Mouse (Mus musculus): Measurements from ENCODE around the gene Col18a1. TPM values are rescaled to one million over a fixed set of nuclear protein-coding genes. Genes with fewer than 3 reads are reported as not detected.

Col18a1 gene
- polyA plus RNA-seq, 1 experiment from 2014 or later, result 122 TPM

DNA sequence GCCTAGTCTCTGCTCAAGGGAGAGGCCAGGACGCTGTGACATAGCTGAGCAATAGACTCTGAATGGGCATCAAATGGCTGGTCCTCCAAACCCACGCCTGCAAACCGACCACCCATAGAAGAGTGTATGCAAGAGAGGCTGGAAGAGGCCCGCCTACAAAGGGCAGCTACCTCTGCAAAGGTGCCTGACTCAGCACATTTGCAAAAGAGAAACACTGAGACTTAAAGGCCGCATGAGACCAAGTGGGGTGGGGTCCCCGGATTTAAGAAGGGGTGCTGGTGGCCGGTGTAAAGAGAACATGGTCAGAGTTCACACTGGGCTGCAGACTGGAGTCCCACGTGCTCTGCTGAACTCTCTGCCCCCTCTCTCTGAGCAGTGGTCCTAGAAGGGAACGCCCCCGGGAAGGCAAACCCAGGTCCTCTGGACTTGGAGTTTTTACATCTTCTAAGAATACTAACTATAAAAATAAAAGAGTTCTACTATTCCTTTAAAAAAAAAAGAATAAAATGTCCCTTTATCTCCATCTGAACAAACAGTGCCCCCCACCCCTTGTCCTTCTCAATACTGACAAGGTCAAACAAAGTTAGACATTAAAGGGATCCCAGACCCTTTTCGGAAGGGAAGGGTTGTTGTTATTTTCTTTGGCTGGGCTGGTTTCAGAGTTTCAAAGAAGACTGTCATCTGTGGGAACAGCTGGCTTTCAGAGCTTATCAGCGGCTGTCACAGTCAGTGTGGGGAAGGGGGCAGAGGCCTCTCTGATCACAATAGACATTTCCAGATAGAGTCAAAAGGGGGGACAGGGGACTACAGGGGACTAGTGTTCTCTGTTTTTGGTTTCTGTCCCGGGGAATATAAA, 32.2 kb downstream of the Col18a1 start:
- no peaks in the 10 kb centered on the region for H3K27me3 ChIP-seq
- H3K36me3 ChIP-seq, result 0 out of 2 replicates have a peak, but pooled peaks cover 3% of the 10 kb centered on the region
- H3K9ac ChIP-seq, result no peak overlapping the region
- no peak overlapping the region for H3K4me2 ChIP-seq (replicated peaks)
- ATAC-seq (ENCODE audit: insufficient number of reproducible peaks, insufficient read depth, low FRiP score, low TSS enrichment), result no peak
- H3K4me3 ChIP-seq, result no peak overlapping the region
- no peak overlapping the region; the same call in 1 of the 2 replicates for H3K27ac ChIP-seq
- H3K4me1 ChIP-seq, result peaks cover 41% of the 10 kb centered on the region
- WGBS, result 58% methylated on average over 13 of the region's 13 CpGs
- no peaks in the 10 kb centered on the region for H3K9me3 ChIP-seq

DNA sequence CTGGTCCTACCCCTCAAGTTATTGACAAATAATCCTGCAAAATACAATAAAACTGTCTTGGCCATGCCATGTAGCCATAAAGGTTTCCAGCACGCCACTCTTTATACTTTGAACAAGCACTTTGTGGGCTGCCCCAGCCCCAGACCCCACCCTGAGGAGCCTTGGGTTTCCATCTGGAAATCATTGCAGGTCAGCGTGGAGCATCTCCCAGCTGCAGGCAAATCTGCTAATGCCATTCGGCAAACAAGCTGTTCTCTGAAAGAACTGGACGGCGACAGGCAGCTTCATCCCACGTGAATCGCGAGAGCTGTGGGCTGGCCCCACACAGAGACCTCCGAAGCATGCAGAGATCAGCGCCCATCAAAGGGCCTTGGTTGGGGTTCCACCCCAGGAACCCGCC, 34.2 kb downstream of the Col18a1 start:
- peaks cover 41% of the 10 kb centered on the region for H3K4me1 ChIP-seq
- H3K27ac ChIP-seq, result peak overlapping the region; percentile 72
- WGBS, result 18% methylated on average over 11 of the region's 11 CpGs
- ATAC-seq (ENCODE audit: insufficient number of reproducible peaks, insufficient read depth, low FRiP score, low TSS enrichment), result no peak
- H3K36me3 ChIP-seq, result 0 out of 2 replicates have a peak, but pooled peaks cover 3% of the 10 kb centered on the region
- H3K9ac ChIP-seq, result no peak overlapping the region
- H3K27me3 ChIP-seq, result no peaks in the 10 kb centered on the region
- H3K4me3 ChIP-seq, result no peak overlapping the region
- no peak overlapping the region for H3K4me2 ChIP-seq (replicated peaks)
- no peaks in the 10 kb centered on the region for H3K9me3 ChIP-seq

DNA sequence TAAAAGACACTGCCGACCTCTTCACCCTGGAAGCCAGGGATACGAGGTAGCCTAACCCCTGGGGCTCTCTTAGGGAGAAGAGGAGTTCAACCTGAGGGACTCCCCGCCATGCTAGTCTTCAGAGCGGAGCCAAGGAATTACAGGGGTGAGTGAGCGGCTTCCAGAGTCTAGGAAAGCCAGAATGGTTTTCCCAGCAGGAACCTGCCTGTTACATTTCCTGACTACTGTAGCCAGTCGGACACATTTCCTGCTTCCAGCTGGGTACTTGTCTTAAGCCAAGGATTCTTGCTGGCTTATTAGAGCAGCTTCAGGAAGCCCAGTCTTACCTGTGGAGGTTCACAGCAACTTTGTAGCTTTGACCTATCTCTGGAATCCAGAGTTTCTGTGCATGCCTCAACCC, 34.8 kb downstream of the Col18a1 start:
- H3K4me2 ChIP-seq (replicated peaks), result no peak overlapping the region
- H3K9ac ChIP-seq, result no peak overlapping the region
- H3K4me3 ChIP-seq, result no peak overlapping the region
- WGBS, result 39% methylated on average over 6 of the region's 6 CpGs
- peaks cover 41% of the 10 kb centered on the region for H3K4me1 ChIP-seq
- no peaks in the 10 kb centered on the region for H3K9me3 ChIP-seq
- no peaks in the 10 kb centered on the region for H3K27me3 ChIP-seq
- peak overlapping the region; percentile 72 for H3K27ac ChIP-seq
- ATAC-seq (ENCODE audit: insufficient number of reproducible peaks, insufficient read depth, low FRiP score, low TSS enrichment), result no peak
- H3K36me3 ChIP-seq, result no peaks in the 10 kb centered on the region

DNA sequence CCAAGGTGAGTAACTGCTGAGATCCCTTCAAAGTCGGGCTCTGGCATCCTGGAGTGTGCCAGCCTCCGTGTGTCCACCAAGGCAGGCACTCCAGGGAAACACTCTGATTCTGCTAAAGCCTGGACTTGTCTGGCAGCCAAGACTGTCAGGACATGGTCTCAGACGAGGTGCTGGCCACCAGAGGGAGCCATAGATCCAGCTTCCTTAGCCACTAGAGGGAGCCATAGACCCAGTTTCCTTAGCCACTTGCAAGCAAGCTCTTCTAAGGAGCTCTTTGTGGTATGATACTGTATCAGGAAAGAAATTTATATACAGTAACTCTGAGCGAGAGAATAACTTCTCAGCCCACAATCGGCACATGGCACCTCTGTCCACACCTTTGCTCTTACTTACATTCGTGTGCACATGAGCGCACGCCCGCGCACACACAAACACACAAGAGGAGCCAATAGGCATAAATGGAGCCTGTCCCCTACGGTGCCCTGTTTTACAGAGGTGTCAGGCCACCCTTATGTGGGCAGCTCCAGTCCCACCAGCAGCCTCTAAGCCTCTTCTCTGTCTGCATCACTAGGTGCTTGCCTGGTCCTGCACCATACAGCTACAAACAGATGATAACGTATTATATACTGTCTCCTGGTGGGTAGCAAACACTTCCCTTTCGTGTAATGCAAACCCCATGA, 35.6 kb downstream of the Col18a1 start:
- H3K27me3 ChIP-seq, result no peaks in the 10 kb centered on the region
- H3K9ac ChIP-seq, result no peak overlapping the region
- ATAC-seq (ENCODE audit: insufficient number of reproducible peaks, insufficient read depth, low FRiP score, low TSS enrichment), result peak; percentile 57; the same call in 1 of the 2 replicates
- no peak overlapping the region for H3K4me2 ChIP-seq (replicated peaks)
- H3K4me1 ChIP-seq, result peaks cover 41% of the 10 kb centered on the region
- no peaks in the 10 kb centered on the region for H3K9me3 ChIP-seq
- 42% methylated on average over 13 of the region's 13 CpGs for WGBS
- H3K4me3 ChIP-seq, result no peak overlapping the region
- H3K27ac ChIP-seq, result peak overlapping the region; percentile 72; the same call in 1 of the 2 replicates
- no peaks in the 10 kb centered on the region for H3K36me3 ChIP-seq

DNA sequence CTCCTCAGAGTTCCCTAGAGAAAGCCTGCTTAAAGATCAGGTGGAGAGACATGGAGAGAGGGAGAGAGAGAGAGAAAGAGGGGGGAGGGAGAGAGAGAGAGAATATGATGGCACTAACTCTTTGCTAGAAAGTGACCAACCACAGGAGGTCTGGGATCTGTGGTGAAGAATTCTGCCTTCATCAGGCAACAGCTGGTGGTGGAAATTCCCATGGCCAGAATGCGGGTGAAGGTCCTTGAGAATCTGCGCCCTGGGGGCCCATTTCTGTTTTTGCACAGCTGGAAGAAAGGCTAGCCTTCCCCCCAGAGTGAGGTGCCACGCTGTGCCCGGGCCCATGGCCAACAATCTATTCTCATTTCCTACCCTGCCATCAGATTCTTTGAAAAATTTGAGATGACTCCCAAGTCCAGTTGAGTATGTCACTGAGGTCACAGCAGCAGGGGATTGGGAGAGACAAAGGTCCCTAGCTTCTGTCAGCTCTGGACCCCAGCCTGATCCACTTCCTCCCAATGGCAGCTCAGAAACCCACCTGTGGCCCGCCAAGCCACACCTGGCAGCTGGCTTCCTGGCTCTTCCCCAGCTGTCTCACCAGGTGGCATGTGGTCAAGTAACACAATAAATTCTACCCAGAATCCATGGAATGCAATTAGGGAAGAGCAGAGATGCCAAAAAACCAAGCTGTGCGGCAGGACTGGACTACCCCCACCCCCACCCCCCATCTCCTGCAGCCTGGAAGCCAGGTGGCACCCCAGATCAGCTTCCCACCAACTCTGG, 36.5 kb downstream of the Col18a1 start:
- Histone ChIP-seq H3K9me3 (no peaks in the 10 kb centered on the region), H3K4me2 (replicated peaks) (no peak overlapping the region), H3K9ac (no peak overlapping the region), H3K27me3 (no peaks in the 10 kb centered on the region), H3K27ac (no peak overlapping the region), H3K4me3 (no peak overlapping the region), H3K4me1 (peaks cover 41% of the 10 kb centered on the region), H3K36me3 (no peaks in the 10 kb centered on the region)
- WGBS, result 74% methylated on average over 6 of the region's 6 CpGs
- no peak for ATAC-seq (ENCODE audit: insufficient number of reproducible peaks, insufficient read depth, low FRiP score, low TSS enrichment)

DNA sequence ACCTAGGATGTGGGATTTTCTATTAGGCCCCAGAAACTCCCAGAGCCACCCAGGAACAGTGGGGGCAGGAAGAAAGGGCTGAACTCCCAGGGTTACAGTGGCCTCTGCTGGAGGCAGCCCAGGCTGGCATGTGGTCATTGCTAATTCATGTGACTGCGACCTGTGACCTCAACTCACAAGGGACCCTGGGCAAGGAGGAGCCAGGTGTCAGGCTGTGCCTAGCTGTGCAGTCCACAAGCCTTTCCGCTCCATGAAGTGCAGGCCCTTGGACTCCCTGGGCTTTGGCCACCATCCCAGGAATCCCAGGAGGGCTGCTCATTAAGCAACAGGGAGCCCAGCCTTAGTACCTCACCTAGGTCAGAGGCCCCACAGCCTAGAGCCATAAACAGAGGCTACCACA, 38.4 kb downstream of the Col18a1 start:
- Histone ChIP-seq H3K27ac (no peak overlapping the region), H3K4me1 (peaks cover 29% of the 10 kb centered on the region)

DNA sequence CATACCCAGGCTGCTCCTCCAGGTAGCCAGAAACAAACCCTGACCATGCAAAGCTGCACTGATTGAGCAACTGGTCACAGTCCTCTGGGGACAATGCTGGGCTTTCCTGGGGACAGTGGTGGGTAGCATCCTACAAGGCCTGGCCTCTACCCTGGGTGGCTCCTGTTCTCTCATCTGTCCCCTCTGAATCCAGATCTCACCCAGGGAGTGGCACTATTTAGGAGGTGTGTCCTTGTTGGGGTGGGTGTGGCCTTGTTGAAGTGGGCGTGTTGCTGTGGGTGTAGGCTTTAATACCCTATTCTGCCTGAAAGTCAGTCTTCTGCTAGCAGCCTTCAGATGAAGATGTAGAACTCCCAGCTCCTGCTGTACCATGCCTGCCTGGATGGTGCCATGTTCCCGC, 39.8 kb downstream of the Col18a1 start:
- Histone ChIP-seq H3K4me2 (replicated peaks) (no peak overlapping the region), H3K9ac (no peak overlapping the region), H3K4me1 (peaks cover 16% of the 10 kb centered on the region), H3K27me3 (no peaks in the 10 kb centered on the region), H3K4me3 (no peak overlapping the region), H3K9me3 (no peaks in the 10 kb centered on the region), H3K27ac (no peak overlapping the region), H3K36me3 (no peaks in the 10 kb centered on the region)
- ATAC-seq (ENCODE audit: insufficient number of reproducible peaks, insufficient read depth, low FRiP score, low TSS enrichment), result no peak
- 87% methylated on average over 2 of the region's 2 CpGs for WGBS

More for the DNA sequence above, 38.4 kb downstream of the Col18a1 start:
- H3K27me3 ChIP-seq, result no peaks in the 10 kb centered on the region
- 48% methylated on average over 2 of the region's 2 CpGs for WGBS
- H3K9ac ChIP-seq, result no peak overlapping the region
- H3K4me2 ChIP-seq (replicated peaks), result no peak overlapping the region
- ATAC-seq (ENCODE audit: insufficient number of reproducible peaks, insufficient read depth, low FRiP score, low TSS enrichment), result no peak
- no peak overlapping the region for H3K4me3 ChIP-seq
- H3K9me3 ChIP-seq, result no peaks in the 10 kb centered on the region
- no peaks in the 10 kb centered on the region for H3K36me3 ChIP-seq

DNA sequence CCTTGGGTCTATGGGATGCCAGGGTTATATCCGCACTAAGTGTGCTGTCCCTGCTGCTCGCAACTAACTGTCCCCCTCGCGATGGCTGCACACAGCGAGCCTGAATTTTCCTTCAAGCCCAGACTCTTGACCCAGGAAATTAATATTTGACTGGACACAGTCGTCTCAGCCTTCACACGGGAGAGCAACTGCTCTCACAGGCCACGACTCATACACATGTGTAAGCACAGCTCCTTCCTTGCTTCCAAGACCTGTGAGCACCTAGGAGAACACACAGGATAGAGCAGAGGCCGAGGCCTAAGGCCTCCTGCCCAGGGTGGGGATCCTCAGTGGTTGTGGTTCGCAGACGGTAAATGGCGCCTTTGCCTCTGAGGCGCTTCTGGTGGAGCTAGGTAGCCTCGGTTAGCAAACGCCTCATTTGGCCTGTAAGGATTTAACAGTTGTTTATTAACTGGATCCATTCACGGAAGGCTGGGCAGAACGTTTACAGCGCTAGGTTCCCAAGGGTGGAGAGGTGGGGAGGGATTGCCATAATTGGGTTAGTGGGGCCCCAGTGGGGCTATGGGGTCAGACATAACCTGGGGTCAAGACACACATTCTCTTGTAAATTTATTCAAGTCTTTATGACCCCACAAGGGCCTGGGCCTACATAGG, 41.1 kb downstream of the Col18a1 start:
- Histone ChIP-seq H3K9ac (no peak overlapping the region), H3K9me3 (no peaks in the 10 kb centered on the region), H3K4me2 (replicated peaks) (no peak overlapping the region), H3K27me3 (no peaks in the 10 kb centered on the region), H3K36me3 (no peaks in the 10 kb centered on the region), H3K27ac (no peak overlapping the region), H3K4me3 (no peak overlapping the region), H3K4me1 (peaks cover 5% of the 10 kb centered on the region; the same call in 1 of the 2 replicates)
- 83% methylated on average over 18 of the region's 18 CpGs for WGBS
- ATAC-seq (ENCODE audit: insufficient number of reproducible peaks, insufficient read depth, low FRiP score, low TSS enrichment), result no peak

DNA sequence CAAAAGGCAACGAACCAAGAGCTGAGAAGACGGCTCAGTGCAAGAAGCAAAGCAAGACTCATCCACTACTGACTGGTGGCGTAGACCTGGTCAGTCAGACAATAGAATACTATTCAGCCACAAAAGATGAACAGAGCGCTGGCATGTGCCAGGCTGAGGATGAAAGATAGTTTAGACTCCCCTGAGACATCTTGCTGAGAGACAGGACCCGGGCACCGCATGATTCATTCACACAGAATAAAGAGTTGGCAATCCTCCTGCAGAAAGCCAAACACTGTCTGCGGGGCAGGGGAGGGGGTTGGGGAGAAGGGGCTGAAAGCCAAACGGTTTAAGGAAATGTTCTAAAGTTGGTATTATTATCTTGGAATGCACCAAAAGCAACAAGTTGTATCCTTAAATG, 42.4 kb downstream of the Col18a1 start:
- H3K27me3 ChIP-seq, result no peaks in the 10 kb centered on the region
- ATAC-seq (ENCODE audit: insufficient number of reproducible peaks, insufficient read depth, low FRiP score, low TSS enrichment), result no peak
- no peak overlapping the region for H3K9ac ChIP-seq
- H3K27ac ChIP-seq, result no peak overlapping the region
- no peak overlapping the region for H3K4me2 ChIP-seq (replicated peaks)
- H3K4me1 ChIP-seq, result no peaks in the 10 kb centered on the region
- H3K9me3 ChIP-seq, result no peaks in the 10 kb centered on the region
- H3K4me3 ChIP-seq, result no peak overlapping the region
- 73% methylated on average over 8 of the region's 8 CpGs for WGBS
- H3K36me3 ChIP-seq, result no peaks in the 10 kb centered on the region

DNA sequence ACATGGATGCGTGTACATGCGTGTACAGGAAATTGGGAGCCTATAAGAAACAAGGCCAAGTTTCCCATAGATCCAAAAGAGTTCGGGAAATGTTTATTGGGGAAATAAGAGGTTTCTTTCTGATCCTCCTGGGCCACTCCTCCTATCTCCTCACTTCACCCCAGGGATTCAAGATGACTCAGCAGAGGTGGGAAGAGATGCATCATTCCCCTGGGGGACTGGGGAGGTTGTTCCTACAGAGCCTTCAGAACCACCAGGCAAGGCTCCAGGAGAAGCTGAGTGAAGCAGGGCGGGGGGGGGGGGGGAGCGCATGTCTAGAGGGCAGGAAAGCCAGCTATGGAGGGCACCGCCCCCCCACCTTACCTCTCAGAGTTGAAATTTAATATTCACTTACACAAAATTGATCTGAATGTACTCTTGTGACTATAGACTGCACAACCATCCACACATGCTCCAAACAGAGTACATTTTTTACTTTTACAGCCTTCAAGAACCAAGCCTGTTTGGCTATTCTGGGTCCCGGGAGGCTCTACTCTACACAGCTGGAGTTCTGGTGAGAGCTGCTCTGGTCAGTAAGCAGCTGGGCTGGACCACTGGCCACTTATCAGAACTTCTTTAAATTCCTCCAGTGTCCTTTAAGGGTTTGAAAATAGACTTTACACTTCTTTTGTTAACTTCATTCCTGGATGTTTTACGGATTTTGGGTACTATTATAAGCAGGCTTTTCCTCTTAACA, 44.9 kb downstream of the Col18a1 start:
- Histone ChIP-seq H3K27me3 (no peaks in the 10 kb centered on the region), H3K36me3 (no peaks in the 10 kb centered on the region), H3K9ac (no peak overlapping the region), H3K27ac (no peak overlapping the region), H3K4me2 (replicated peaks) (no peak overlapping the region), H3K9me3 (no peaks in the 10 kb centered on the region), H3K4me3 (no peak overlapping the region), H3K4me1 (0 out of 2 replicates have a peak, but pooled peaks cover 7% of the 10 kb centered on the region)
- WGBS, result 92% methylated on average over 8 of the region's 8 CpGs
- no peak for ATAC-seq (ENCODE audit: insufficient number of reproducible peaks, insufficient read depth, low FRiP score, low TSS enrichment)

DNA sequence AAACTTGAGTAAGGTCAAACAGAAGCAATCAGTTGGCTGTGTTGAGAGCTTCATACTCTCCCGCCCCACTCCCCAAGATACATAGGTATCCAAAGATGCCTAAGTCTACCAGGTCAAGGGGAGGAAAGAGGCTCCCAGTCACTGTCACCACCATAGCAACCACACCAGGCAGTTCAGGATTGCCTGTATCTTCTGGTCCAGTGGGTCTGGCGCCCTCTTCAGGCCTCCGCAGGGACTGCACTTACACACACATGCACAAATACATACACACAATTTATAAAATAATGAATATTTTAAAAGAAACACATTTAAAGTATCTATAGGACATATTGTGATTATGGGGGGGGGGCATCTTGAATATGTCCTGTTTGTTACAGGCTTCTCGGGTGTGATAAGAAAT, 45.8 kb downstream of the Col18a1 start:
- Histone ChIP-seq H3K4me1 (0 out of 2 replicates have a peak, but pooled peaks cover 7% of the 10 kb centered on the region), H3K4me2 (replicated peaks) (no peak overlapping the region), H3K27me3 (no peaks in the 10 kb centered on the region), H3K27ac (no peak overlapping the region), H3K4me3 (no peak overlapping the region), H3K9ac (no peak overlapping the region), H3K36me3 (no peaks in the 10 kb centered on the region), H3K9me3 (no peaks in the 10 kb centered on the region)
- 84% methylated on average over 4 of the region's 4 CpGs for WGBS
- ATAC-seq (ENCODE audit: insufficient number of reproducible peaks, insufficient read depth, low FRiP score, low TSS enrichment), result no peak

Measured in embryonic facial prominence, embryonic 12.5 days (tissue).